ENCODE assay signal across 12 mouse cellular contexts in the genomic region with DNA sequence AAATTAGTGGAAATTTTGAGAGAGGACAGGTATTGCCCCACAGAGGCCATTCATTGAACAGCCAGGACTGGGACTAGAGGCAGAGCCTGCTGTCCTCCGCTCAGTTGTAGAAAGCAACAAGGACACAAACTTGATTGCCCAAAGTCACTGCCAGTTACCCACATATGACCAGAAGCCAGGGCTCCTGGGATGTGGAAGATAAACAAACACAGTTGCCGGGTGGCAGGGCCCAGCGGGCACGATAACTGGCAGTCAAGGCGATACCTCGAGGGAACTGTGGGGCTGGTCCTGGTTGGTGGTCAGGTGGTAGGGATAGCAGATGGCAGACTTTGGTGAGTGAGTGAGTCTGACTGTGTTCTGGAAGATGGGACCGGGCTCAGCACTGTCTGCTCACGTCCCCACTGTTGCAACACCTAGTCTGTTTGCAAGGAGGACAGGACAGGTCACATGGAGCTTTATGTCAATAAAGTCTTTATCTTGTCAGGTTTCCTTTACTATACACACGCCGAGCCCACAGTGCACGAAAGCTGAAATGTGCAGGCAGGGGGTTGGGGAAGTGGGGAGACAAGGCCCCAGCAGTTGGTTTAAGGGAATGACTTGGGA. TPM values are rescaled to one million over a fixed set of nuclear protein-coding genes. Genes with fewer than 3 reads are reported as not detected.
DNase-seq lines count a peak whose midpoint lies in the region; ATAC-seq lines count a peak whose summit lies in the region.
"Had no signal": no experiment of that assay in that cellular context is flagged by ENCODE, and none has a peak within 500 bp of the region (broad histone marks: within the 10 kb centered on the region; RNA-seq: fewer than 3 reads in every experiment).

No protein-coding gene starts in this region.

- DNase-seq in cerebellum, adult 11-12 months = peak; percentile 28
- DNase-seq in cerebellum, postnatal 4 days (ENCODE audit: low spot score in 2 of 2) = no peak
- no peak for DNase-seq in liver
- peak; percentile 46 to 55 for DNase-seq in cerebellum, postnatal 25 days
- DNase-seq in naive thymus-derived CD4-positive, alpha-beta T cell, adult 2 months (ENCODE audit: low read depth) = peak; percentile 31
- no peak for DNase-seq in right cerebral cortex, postnatal 14 days
- DNase-seq in spleen, adult 12 weeks (ENCODE audit: low spot score) = no peak

- H3K36me3 ChIP-seq in liver, embryonic 16.5 days (ENCODE audit: control insufficient read depth, insufficient read depth) = no peaks in the 10 kb centered on the region; the same call in 1 of the 2 replicates
- H3K36me3 ChIP-seq: embryonic facial prominence, embryonic 10.5 days had no signal

- peak overlapping the region; percentile 55 for H3K27ac ChIP-seq in liver, embryonic 16.5 days (ENCODE audit: low read length)
- H3K27ac ChIP-seq: embryonic facial prominence, embryonic 10.5 days; kidney, postnatal 0 days had no signal

- no peak overlapping the region for H3K4me2 ChIP-seq in liver, embryonic 16.5 days (ENCODE audit: low read depth, low read length)

- peak; percentile 58 for ATAC-seq in liver, embryonic 16.5 days (ENCODE audit: low read depth)
- ATAC-seq: forebrain, embryonic 16.5 days had no signal

- no peak overlapping the region for H3K4me3 ChIP-seq in liver, embryonic 16.5 days (ENCODE audit: low read depth, low read length)
- H3K4me3 ChIP-seq: embryonic facial prominence, embryonic 10.5 days had no signal

- H3K9me3 ChIP-seq in liver, embryonic 16.5 days (replicated peaks; ENCODE audit: control insufficient read depth, low read length) = no peaks in the 10 kb centered on the region
- H3K9me3 ChIP-seq: embryonic facial prominence, embryonic 10.5 days had no signal

- WGBS in liver, embryonic 16.5 days (ENCODE audit: insufficient replicate concordance) = 46% methylated on average over 11 of the region's 11 CpGs

- peaks cover 23% of the 10 kb centered on the region for H3K4me1 ChIP-seq in liver, embryonic 16.5 days (ENCODE audit: control insufficient read depth, low read depth, low read length)

- H3K27me3 ChIP-seq in liver, embryonic 16.5 days (ENCODE audit: control insufficient read depth, insufficient read depth, low read depth, low read length) = peaks cover 2% of the 10 kb centered on the region; the same call in 1 of the 2 replicates

- no peak overlapping the region for H3K9ac ChIP-seq in liver, embryonic 16.5 days (ENCODE audit: low read depth, low read length)

RNA-seq across cellular contexts. Expression of a gene that starts 25.6 kb away (rescaled TPM):
- 0.68 and 1.0 TPM in 2 replicates for polyA plus RNA-seq in liver, embryonic 16.5 days (2015; fragmentation: Nextera tagmentation; extraction: Ambion mirVana)
- polyA plus RNA-seq: heart, embryonic 14.5 days had no signal

RNA-seq across cellular contexts. Expression of a gene that starts 25.7 kb away (rescaled TPM):
- polyA plus RNA-seq in liver, embryonic 16.5 days (2015; fragmentation: Nextera tagmentation; extraction: Ambion mirVana) = 6.2 and 6.9 TPM in 2 replicates

Comparison
In these comparisons a context has a peak if more than half of its experiments do, and no peak if none do; other contexts are left out.
1. DNase-seq: peak in cerebellum, adult 11-12 months (single experiment), cerebellum, postnatal 25 days (2 of 2) and naive thymus-derived CD4-positive, alpha-beta T cell, adult 2 months (single experiment); none in cerebellum, postnatal 4 days (0 of 2), liver (single experiment), right cerebral cortex, postnatal 14 days (single experiment) and spleen, adult 12 weeks (single experiment).